Mouse (Mus musculus) lung, adult 2 months (tissue): ENCODE data around the gene Efna4.

Experiments
- CTCF ChIP-seq: fragments of 200-500 bp; IDR thresholded peaks from 2 replicates; pipeline ENCODE4 v1.5.1; 2011; ENCODE audit warnings: mild to moderate bottlenecking, low read length, control low read depth; ENCODE audit not compliant: insufficient read depth
- POLR2A ChIP-seq: fragments of 200-500 bp; IDR thresholded peaks from 2 replicates; pipeline ENCODE4 v1.6.1; 2011; ENCODE audit warnings: low read depth, mild to moderate bottlenecking, control low read depth, low read length, borderline replicate concordance; ENCODE audit errors: extremely low read depth

GRCm38 (mm10) chr3:89351271-89351670 lies 13.4 kb upstream of the Efna4 start:
- TF ChIP-seq POLR2A: no peak
- TF ChIP-seq CTCF: no peak
